Mouse (Mus musculus) ES-E14 (cell line): Measurements from ENCODE around the gene Uqcc1.

Experiments
- CHD2 ChIP-seq: IDR thresholded peaks from 2 replicates; pipeline ENCODE4 v1.6.1; 2014; ENCODE audit warnings: mild to moderate bottlenecking, low read depth, low read length, inconsistent platforms
- MAFK ChIP-seq: IDR thresholded peaks from 2 replicates; pipeline ENCODE4 v1.6.1; 2014; ENCODE audit warnings: mild to moderate bottlenecking, low read depth, low read length, inconsistent platforms; ENCODE audit not compliant: insufficient read depth
- ZNF384 ChIP-seq: IDR thresholded peaks from 2 replicates; pipeline ENCODE4 v1.6.1; 2012; ENCODE audit warnings: low read depth, low read length, inconsistent platforms

- TF ChIP-seq ZNF384 (no peak), MAFK (no peak), CHD2 (no peak)
Observed at GRCm38 (mm10) chr2:155805925-155806255, 124.2 kb downstream of the Uqcc1 start.
